Mouse (Mus musculus): Measurements from ENCODE around the gene Fam49a. TPM values are rescaled to one million over a fixed set of nuclear protein-coding genes. Genes with fewer than 3 reads are reported as not detected.
A peak's percentile ranks its signal among the peaks of the same experiment; 100 is the strongest.

Gene Fam49a
- polyA plus RNA-seq, 1 experiment from 2014 or later = 66.3 TPM

DNA sequence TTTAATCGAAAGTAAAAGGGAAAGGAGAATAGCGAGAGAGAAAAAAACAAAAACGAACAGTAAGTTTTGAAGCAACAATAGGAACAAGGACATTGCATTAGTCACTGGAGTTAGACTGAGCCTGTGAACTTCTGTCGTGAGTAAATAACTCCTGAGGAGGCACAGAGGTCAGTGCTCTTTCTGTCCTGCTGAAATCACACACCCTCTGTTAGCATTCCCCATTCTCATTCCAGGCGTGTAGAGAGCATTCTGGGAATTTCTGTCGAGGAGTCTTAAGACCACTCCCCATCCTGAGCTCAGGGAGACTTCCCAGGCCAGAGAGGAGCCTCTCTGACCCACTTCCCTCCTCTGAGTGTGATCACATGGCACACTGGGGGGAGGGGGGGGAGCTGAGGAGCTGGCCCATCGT, 16.5 kb downstream of the Fam49a start:
- ATAC-seq (ENCODE audit: low FRiP score) (no peak), DNase-seq (ENCODE audit: low spot score) (no peak)
- no peaks in the 10 kb centered on the region for H3K27me3 ChIP-seq (ENCODE audit: control insufficient read depth, insufficient read depth, low read length)
- no peaks in the 10 kb centered on the region for H3K9me3 ChIP-seq (ENCODE audit: control insufficient read depth, low read length)
- H3K4me1 ChIP-seq (replicated peaks; ENCODE audit: control insufficient read depth, insufficient read depth, low read length) = 0 out of 2 replicates have a peak, but pooled peaks cover 4% of the 10 kb centered on the region
- H3K4me2 ChIP-seq (replicated peaks) = no peak overlapping the region
- no peaks in the 10 kb centered on the region; the same call in 1 of the 2 replicates for H3K36me3 ChIP-seq (replicated peaks; ENCODE audit: control insufficient read depth, insufficient read depth)
- H3K9ac ChIP-seq = no peak overlapping the region
- H3K27ac ChIP-seq = no peak overlapping the region
- no peak overlapping the region for H3K4me3 ChIP-seq (replicated peaks; ENCODE audit: low read length)
- 57% methylated on average over 7 of the region's 7 CpGs for WGBS

DNA sequence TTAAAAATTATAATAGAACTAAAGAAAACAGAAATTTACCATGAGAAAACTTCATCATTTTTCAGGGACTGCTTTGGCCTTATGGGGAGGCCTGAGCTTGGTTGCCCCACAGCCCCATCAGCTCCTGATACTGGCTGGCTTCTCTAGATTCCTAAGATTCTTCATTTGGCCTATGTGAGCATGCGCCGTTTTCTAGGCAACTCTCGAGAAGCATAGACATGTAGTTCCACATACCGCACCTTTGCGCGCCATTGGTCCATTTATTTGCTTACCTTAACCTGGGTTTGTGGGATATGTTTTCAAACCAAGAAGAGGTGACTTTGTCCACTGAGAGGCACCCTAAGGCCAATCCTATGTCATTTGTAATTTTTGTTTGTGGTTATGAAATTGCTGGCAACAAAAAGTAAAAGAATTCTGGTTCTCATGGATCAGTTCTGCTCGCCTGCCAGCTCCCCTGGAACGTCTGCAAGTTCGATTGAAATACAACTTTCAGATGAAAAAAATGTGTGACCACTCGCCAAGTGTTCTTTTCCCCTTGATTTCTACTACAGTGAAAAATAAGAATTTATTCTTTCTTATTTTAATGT, 21.9 kb downstream of the Fam49a start:
- Histone ChIP-seq H3K9ac (no peak overlapping the region), H3K27me3 (ENCODE audit: control insufficient read depth, insufficient read depth, low read length) (no peaks in the 10 kb centered on the region), H3K4me2 (replicated peaks) (no peak overlapping the region), H3K4me3 (replicated peaks; ENCODE audit: low read length) (no peak overlapping the region), H3K36me3 (replicated peaks; ENCODE audit: control insufficient read depth, insufficient read depth) (no peaks in the 10 kb centered on the region), H3K27ac (no peak overlapping the region), H3K9me3 (ENCODE audit: control insufficient read depth, low read length) (no peaks in the 10 kb centered on the region), H3K4me1 (replicated peaks; ENCODE audit: control insufficient read depth, insufficient read depth, low read length) (peaks cover 23% of the 10 kb centered on the region)
- ATAC-seq (ENCODE audit: low FRiP score) (no peak), DNase-seq (ENCODE audit: low spot score) (no peak)
- WGBS = 93% methylated on average over 10 of the region's 10 CpGs

DNA sequence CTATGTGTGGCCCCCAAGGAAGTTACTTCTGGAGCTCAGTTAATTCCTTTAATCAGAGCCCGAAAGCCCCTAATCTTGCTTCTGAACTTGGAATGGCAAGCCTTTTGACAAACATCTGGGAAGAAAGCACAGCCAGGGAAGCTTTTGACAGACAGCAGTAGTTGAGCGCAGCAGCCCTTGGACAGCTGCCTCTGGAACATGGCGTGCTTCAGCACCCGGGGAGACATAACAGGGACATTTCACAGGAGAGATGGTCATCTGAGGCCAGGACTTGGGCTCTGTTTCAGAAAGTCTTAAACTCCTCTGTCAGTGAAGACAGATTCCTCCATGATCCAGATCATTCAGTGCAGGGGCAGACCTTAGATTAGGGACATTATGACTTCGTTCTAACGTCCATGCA, 22.6 kb downstream of the Fam49a start:
- Histone ChIP-seq H3K27ac (no peak overlapping the region), H3K9ac (no peak overlapping the region), H3K4me2 (replicated peaks) (no peak overlapping the region), H3K36me3 (replicated peaks; ENCODE audit: control insufficient read depth, insufficient read depth) (no peaks in the 10 kb centered on the region), H3K4me1 (replicated peaks; ENCODE audit: control insufficient read depth, insufficient read depth, low read length) (peaks cover 23% of the 10 kb centered on the region), H3K4me3 (replicated peaks; ENCODE audit: low read length) (no peak overlapping the region), H3K9me3 (ENCODE audit: control insufficient read depth, low read length) (no peaks in the 10 kb centered on the region), H3K27me3 (ENCODE audit: control insufficient read depth, insufficient read depth, low read length) (no peaks in the 10 kb centered on the region)
- 91% methylated on average over 6 of the region's 6 CpGs for WGBS
- DNase-seq (ENCODE audit: low spot score) (no peak), ATAC-seq (ENCODE audit: low FRiP score) (no peak)

DNA sequence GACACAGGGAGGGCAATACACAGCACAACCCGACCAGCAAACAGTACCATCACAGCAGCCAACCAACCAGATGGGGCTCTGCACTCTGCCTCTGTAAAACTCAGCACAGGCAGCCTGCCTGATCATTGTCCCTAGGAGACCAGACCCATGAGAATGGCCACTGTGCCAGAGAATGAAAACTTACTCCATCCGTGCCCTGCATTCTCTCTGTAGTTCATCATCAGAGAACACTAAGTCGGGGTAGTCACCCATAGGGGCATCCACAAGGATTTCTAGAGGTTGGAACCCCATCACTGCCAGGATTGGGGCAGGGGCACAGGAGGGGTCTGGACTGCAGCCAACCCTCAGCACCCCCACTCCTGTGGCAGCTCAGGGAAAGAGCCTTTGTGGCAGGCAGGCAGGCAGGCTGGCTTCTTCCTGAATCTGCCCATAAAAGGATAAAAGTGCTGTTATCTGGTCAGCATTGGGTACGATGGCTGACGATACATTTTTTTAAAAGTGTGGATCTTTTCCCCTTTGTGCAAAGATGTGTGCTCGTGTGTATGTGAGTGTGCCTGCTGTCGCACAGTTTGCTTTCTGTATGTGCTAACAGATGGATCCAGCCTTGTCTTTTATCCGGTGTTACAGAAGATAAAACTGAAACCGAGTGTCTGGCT, 25.3 kb downstream of the Fam49a start:
- H3K9me3 ChIP-seq (ENCODE audit: control insufficient read depth, low read length) = no peaks in the 10 kb centered on the region
- no peak overlapping the region for H3K4me3 ChIP-seq (replicated peaks; ENCODE audit: low read length)
- ATAC-seq (ENCODE audit: low FRiP score) (peak; percentile 78), DNase-seq (ENCODE audit: low spot score) (peak; percentile 49)
- 33% methylated on average over 9 of the region's 9 CpGs for WGBS
- peak overlapping the region; percentile 32 for H3K9ac ChIP-seq
- peak overlapping the region; percentile 34 for H3K4me2 ChIP-seq (replicated peaks)
- peaks cover 23% of the 10 kb centered on the region for H3K4me1 ChIP-seq (replicated peaks; ENCODE audit: control insufficient read depth, insufficient read depth, low read length)
- peak overlapping the region; percentile 86 for H3K27ac ChIP-seq
- no peaks in the 10 kb centered on the region for H3K36me3 ChIP-seq (replicated peaks; ENCODE audit: control insufficient read depth, insufficient read depth)
- H3K27me3 ChIP-seq (ENCODE audit: control insufficient read depth, insufficient read depth, low read length) = no peaks in the 10 kb centered on the region

DNA sequence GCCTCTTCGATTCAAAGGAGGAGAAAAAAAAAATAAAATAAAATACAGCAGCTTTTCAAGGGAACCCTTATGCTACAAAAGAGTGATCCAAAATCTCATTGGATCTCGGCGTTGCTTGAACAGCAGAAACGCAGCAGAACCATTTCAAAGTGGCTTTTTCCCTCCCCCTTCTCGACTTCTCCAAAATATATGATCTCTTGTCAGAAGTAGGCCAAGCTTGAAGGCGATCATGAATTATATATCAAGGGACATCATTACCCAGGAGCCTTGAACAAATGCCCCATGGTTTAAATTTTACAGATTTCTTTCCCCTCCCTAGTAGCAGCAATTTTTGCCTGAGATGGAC, 25.8 kb downstream of the Fam49a start:
- WGBS = 45% methylated on average over 6 of the region's 6 CpGs
- no peak for ATAC-seq (ENCODE audit: low FRiP score)

DNA sequence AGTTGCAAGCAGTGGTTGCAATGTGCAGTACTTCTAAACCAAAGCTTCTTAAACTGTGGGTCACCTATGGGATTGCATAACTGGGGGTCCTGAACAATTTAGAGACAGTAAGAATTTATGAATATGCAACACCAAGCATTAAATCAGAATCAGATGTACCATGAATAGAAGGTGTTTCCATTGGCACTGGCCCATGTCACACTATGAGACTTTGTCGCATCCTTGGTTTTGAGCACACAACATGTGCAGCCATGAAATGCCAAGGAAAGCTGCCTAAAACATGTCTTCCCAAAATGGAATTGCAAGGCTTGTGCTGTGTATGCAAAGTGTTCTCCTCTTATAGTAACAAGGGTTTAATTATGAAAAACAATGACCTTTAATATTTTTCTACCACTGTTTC, 26.6 kb downstream of the Fam49a start:
- WGBS = 89% methylated on average over 1 of the region's 1 CpGs

More for the DNA sequence above, 25.8 kb downstream of the Fam49a start:
- Histone ChIP-seq H3K27ac (peak overlapping the region; percentile 86), H3K36me3 (replicated peaks; ENCODE audit: control insufficient read depth, insufficient read depth) (no peaks in the 10 kb centered on the region), H3K4me3 (replicated peaks; ENCODE audit: low read length) (no peak overlapping the region), H3K4me2 (replicated peaks) (peak overlapping the region; percentile 34), H3K9ac (peak overlapping the region; percentile 32), H3K27me3 (ENCODE audit: control insufficient read depth, insufficient read depth, low read length) (no peaks in the 10 kb centered on the region), H3K4me1 (replicated peaks; ENCODE audit: control insufficient read depth, insufficient read depth, low read length) (peaks cover 25% of the 10 kb centered on the region), H3K9me3 (ENCODE audit: control insufficient read depth, low read length) (no peaks in the 10 kb centered on the region)
- DNase-seq (ENCODE audit: low spot score) = no peak

DNA sequence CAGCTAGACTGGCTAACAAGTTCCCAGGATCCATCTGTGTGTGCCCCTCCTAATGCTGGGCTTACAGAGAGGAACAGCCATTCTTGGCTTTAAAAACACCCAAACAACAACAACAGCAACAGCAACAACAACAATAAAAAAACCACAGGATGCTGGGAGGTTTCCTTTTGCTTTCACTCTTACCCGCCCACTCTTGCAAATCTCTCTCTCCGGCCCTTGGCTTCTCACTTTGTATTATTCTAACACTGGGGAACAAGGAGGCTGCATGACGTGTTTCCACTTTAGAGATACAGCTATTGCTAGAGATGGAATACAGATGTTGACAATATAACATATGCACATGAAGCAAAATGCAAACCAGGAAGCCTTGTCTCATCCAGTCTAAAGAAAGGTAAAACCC, 27.7 kb downstream of the Fam49a start:
- DNase-seq (ENCODE audit: low spot score) (no peak), ATAC-seq (ENCODE audit: low FRiP score) (no peak)
- H3K27ac ChIP-seq = no peak overlapping the region
- H3K4me1 ChIP-seq (replicated peaks; ENCODE audit: control insufficient read depth, insufficient read depth, low read length) = peaks cover 31% of the 10 kb centered on the region
- H3K9me3 ChIP-seq (ENCODE audit: control insufficient read depth, low read length) = no peaks in the 10 kb centered on the region
- H3K27me3 ChIP-seq (ENCODE audit: control insufficient read depth, insufficient read depth, low read length) = no peaks in the 10 kb centered on the region
- H3K9ac ChIP-seq = no peak overlapping the region
- no peak overlapping the region for H3K4me2 ChIP-seq (replicated peaks)
- H3K36me3 ChIP-seq (replicated peaks; ENCODE audit: control insufficient read depth, insufficient read depth) = no peaks in the 10 kb centered on the region
- WGBS = 77% methylated on average over 3 of the region's 3 CpGs
- H3K4me3 ChIP-seq (replicated peaks; ENCODE audit: low read length) = no peak overlapping the region

More for the DNA sequence above, 26.6 kb downstream of the Fam49a start:
- Histone ChIP-seq H3K4me2 (replicated peaks) (no peak overlapping the region), H3K27me3 (ENCODE audit: control insufficient read depth, insufficient read depth, low read length) (no peaks in the 10 kb centered on the region), H3K27ac (peak overlapping the region; percentile 86; the same call in 1 of the 2 replicates), H3K4me3 (replicated peaks; ENCODE audit: low read length) (no peak overlapping the region), H3K9ac (no peak overlapping the region), H3K9me3 (ENCODE audit: control insufficient read depth, low read length) (no peaks in the 10 kb centered on the region), H3K36me3 (replicated peaks; ENCODE audit: control insufficient read depth, insufficient read depth) (no peaks in the 10 kb centered on the region), H3K4me1 (replicated peaks; ENCODE audit: control insufficient read depth, insufficient read depth, low read length) (peaks cover 31% of the 10 kb centered on the region)
- ATAC-seq (ENCODE audit: low FRiP score) (no peak), DNase-seq (ENCODE audit: low spot score) (no peak)

DNA sequence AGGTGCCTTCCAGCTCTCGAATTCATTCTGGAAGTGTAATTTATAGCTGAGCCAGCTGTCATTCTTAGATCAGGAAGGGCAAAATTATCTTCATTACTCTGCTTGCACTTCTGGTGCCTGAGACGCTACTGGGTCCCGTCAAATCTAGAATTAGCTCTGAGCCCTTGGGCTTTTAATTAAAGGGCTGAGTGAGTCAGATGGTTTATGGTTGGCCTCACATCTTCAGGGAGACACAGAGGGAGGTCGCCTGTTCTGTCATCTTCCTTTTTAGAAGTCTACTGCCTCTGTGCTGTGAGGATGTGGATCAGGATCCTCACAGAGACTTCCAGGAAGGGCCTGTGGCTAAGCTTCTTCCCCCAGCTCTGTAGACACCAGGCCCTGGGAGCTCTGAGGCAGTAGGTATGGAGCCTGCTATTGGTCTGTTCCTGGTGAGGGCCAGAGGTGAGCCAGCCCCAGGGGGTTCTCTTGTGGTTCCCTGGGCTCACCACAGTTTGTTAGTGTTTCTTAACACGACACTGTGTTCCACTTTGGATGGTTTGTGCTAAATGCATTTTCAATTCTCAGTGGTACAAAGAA, 30.2 kb downstream of the Fam49a start:
- Histone ChIP-seq H3K27me3 (ENCODE audit: control insufficient read depth, insufficient read depth, low read length) (no peaks in the 10 kb centered on the region), H3K4me3 (replicated peaks; ENCODE audit: low read length) (no peak overlapping the region), H3K27ac (no peak overlapping the region), H3K4me2 (replicated peaks) (no peak overlapping the region), H3K9me3 (ENCODE audit: control insufficient read depth, low read length) (no peaks in the 10 kb centered on the region), H3K36me3 (replicated peaks; ENCODE audit: control insufficient read depth, insufficient read depth) (no peaks in the 10 kb centered on the region), H3K4me1 (replicated peaks; ENCODE audit: control insufficient read depth, insufficient read depth, low read length) (peaks cover 22% of the 10 kb centered on the region), H3K9ac (no peak overlapping the region)
- 21% methylated on average over 5 of the region's 5 CpGs for WGBS
- no peak for DNase-seq (ENCODE audit: low spot score)
- no peak; the same call in 1 of the 2 replicates for ATAC-seq (ENCODE audit: low FRiP score)

DNA sequence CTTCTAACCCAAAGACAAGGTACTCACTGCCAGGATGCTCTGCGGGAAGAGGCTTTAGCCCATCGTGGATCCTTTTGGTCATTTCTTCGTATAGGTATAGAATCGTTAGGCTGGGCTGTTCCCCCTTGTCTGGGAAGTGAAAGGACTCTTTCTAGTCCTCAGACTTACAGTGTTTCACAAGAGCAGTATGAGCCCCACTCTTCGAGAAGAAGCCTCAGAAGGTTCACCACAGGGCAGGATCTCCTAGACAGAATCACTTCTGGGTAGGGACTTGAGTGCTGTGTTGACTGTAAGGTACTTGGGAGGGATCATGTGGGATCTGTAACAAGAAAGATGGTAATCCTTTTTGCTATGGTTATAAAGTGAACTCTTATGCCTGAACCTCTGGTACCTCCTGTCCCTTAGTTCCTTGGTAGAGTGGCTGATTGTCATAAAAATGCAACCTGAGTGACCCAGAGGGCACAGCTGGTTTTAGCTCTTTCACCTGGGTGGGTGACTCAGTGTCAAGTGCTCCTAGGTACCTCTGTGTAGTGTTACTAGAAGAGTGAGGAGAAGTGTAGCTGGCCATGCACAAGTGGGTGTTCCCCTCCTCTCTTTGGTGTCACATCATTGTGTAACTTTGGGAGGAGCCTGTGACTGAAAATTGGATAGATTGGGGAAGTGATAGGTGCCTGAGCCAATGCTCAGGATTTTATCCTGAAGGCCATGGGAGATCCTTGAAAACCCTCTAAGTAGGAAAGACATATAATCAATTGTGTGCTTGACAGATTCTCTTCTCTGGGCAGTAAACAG, 32.6 kb downstream of the Fam49a start:
- Histone ChIP-seq H3K36me3 (replicated peaks; ENCODE audit: control insufficient read depth, insufficient read depth) (no peaks in the 10 kb centered on the region), H3K9me3 (ENCODE audit: control insufficient read depth, low read length) (no peaks in the 10 kb centered on the region), H3K4me2 (replicated peaks) (no peak overlapping the region), H3K4me1 (replicated peaks; ENCODE audit: control insufficient read depth, insufficient read depth, low read length) (peaks cover 8% of the 10 kb centered on the region), H3K27ac (no peak overlapping the region), H3K4me3 (replicated peaks; ENCODE audit: low read length) (no peak overlapping the region), H3K9ac (no peak overlapping the region), H3K27me3 (ENCODE audit: control insufficient read depth, insufficient read depth, low read length) (no peaks in the 10 kb centered on the region)
- 95% methylated on average over 5 of the region's 5 CpGs for WGBS
- ATAC-seq (ENCODE audit: low FRiP score) = no peak
- no peak for DNase-seq (ENCODE audit: low spot score)
